Mouse (Mus musculus): ENCODE data around the gene Arhgap25. TPM values are rescaled to one million over a fixed set of nuclear protein-coding genes. Genes with fewer than 3 reads are reported as not detected.

Arhgap25 gene
- polyA plus RNA-seq, 1 experiment = 0.09 TPM

GRCm38 (mm10) chr6:87542027-87542426, 9.0 kb upstream of the Arhgap25 start:
- peak; percentile 61 for TF ChIP-seq GATA1 (IDR thresholded peaks at IDR 0.05; ENCODE audit: low read length)

GRCm38 (mm10) chr6:87541171-87541571, 8.1 kb upstream of the Arhgap25 start:
- no peak for TF ChIP-seq GATA1 (IDR thresholded peaks at IDR 0.05; ENCODE audit: low read length)

GRCm38 (mm10) chr6:87538376-87539270, 5.6 kb upstream of the Arhgap25 start:
- TF ChIP-seq GATA1 (IDR thresholded peaks at IDR 0.05; ENCODE audit: low read length) = no peak

GRCm38 (mm10) chr6:87537678-87538077, 4.6 kb upstream of the Arhgap25 start:
- TF ChIP-seq GATA1 (IDR thresholded peaks at IDR 0.05; ENCODE audit: low read length) = no peak

GRCm38 (mm10) chr6:87536270-87536669, 3.2 kb upstream of the Arhgap25 start:
- TF ChIP-seq GATA1 (IDR thresholded peaks at IDR 0.05; ENCODE audit: low read length) = no peak

GRCm38 (mm10) chr6:87535651-87536050, 2.6 kb upstream of the Arhgap25 start:
- TF ChIP-seq GATA1 (IDR thresholded peaks at IDR 0.05; ENCODE audit: low read length) = no peak

GRCm38 (mm10) chr6:87534855-87535575, 2.0 kb upstream of the Arhgap25 start:
- TF ChIP-seq GATA1 (IDR thresholded peaks at IDR 0.05; ENCODE audit: low read length) = no peak

- no peak for TF ChIP-seq GATA1 (IDR thresholded peaks at IDR 0.05; ENCODE audit: low read length)
Observed at GRCm38 (mm10) chr6:87531456-87532015, 1.5 kb downstream of the Arhgap25 start.

GRCm38 (mm10) chr6:87530386-87530785, 2.7 kb downstream of the Arhgap25 start:
- no peak for TF ChIP-seq GATA1 (IDR thresholded peaks at IDR 0.05; ENCODE audit: low read length)

GRCm38 (mm10) chr6:87527846-87528557, 5.1 kb downstream of the Arhgap25 start:
- TF ChIP-seq GATA1 (IDR thresholded peaks at IDR 0.05; ENCODE audit: low read length) = no peak

GRCm38 (mm10) chr6:87527366-87527765, 5.7 kb downstream of the Arhgap25 start:
- TF ChIP-seq GATA1 (IDR thresholded peaks at IDR 0.05; ENCODE audit: low read length) = no peak

- no peak for TF ChIP-seq GATA1 (IDR thresholded peaks at IDR 0.05; ENCODE audit: low read length)
Observed at GRCm38 (mm10) chr6:87525126-87525525, 7.9 kb downstream of the Arhgap25 start.

- TF ChIP-seq GATA1 (IDR thresholded peaks at IDR 0.05; ENCODE audit: low read length) = no peak
Observed at GRCm38 (mm10) chr6:87524281-87524680, 8.8 kb downstream of the Arhgap25 start.

GRCm38 (mm10) chr6:87523736-87524135, 9.3 kb downstream of the Arhgap25 start:
- TF ChIP-seq GATA1 (IDR thresholded peaks at IDR 0.05; ENCODE audit: low read length) = no peak

- no peak for TF ChIP-seq GATA1 (IDR thresholded peaks at IDR 0.05; ENCODE audit: low read length)
Observed at GRCm38 (mm10) chr6:87523085-87523484, 10.0 kb downstream of the Arhgap25 start.

- peak; percentile 34 for TF ChIP-seq GATA1 (IDR thresholded peaks at IDR 0.05; ENCODE audit: low read length)
Observed at GRCm38 (mm10) chr6:87522236-87522635, 10.8 kb downstream of the Arhgap25 start.

Data from G1E-ER4 (cell line).